Mouse (Mus musculus): ENCODE data around the gene Tex26. TPM values are rescaled to one million over a fixed set of nuclear protein-coding genes. Genes with fewer than 3 reads are reported as not detected.

The Tex26 gene
- 0.38 and 0.39 TPM in 2 replicates for polyA plus RNA-seq (2015; fragmentation: Nextera tagmentation; extraction: Ambion mirVana)

DNA sequence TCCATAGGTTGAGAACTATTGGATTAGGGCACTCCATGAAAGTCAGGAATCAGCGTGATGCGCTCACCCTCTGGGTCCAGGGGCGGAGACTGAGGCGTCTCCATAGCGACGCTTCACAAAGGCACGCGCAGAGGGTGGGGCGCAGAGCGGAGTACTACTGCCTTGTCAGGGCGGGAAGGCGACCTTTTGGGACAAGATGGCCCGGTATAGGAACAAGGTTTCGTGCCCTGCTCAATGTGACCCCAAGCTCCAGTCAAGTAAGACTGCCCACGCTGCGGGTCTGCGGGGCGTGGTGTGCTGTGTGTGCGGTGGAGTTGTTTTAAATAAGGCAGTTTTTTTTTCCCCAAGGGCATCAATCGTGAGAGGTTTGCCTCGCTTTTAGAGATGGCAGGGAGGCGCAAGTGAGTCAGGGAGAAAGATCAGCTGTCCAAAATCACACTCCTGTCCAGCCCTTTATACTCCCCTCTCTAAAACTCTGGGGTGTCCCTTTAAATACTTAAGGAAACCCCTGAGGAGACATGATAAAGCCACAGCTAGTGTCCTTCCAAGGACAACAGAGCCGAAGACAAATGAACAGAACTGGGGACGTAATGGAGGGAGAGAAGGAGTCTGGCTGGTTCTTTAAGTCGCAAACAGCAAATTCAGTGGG lies at the start of gene Tex26:
Tex26 (plus strand) TSS at position 130 of the 649 bp plus-strand sequence.
- H3K4me1 ChIP-seq (ENCODE audit: control insufficient read depth, insufficient read depth, low read length) = peaks cover 7% of the 10 kb centered on the region
- under 1% methylated on average over 25 of the region's 25 CpGs for WGBS
- H3K27ac ChIP-seq (ENCODE audit: low read length) = peak within 1 kb of the TSS; percentile 90
- peak within 1 kb of the TSS; percentile 55 for H3K9ac ChIP-seq (ENCODE audit: low read depth, low read length)
- H3K36me3 ChIP-seq (ENCODE audit: control insufficient read depth, insufficient read depth, low read length) = no peaks in the 10 kb centered on the region
- no peaks in the 10 kb centered on the region for H3K27me3 ChIP-seq (replicated peaks; ENCODE audit: control insufficient read depth, insufficient read depth, low read length)
- H3K4me3 ChIP-seq (ENCODE audit: low read length) = peak within 1 kb of the TSS; percentile 50
- peak; percentile 90 for ATAC-seq
- peak within 1 kb of the TSS; percentile 86 for H3K4me2 ChIP-seq (ENCODE audit: low read depth, low read length)
- no peaks in the 10 kb centered on the region for H3K9me3 ChIP-seq (ENCODE audit: control insufficient read depth, low read length)

DNA sequence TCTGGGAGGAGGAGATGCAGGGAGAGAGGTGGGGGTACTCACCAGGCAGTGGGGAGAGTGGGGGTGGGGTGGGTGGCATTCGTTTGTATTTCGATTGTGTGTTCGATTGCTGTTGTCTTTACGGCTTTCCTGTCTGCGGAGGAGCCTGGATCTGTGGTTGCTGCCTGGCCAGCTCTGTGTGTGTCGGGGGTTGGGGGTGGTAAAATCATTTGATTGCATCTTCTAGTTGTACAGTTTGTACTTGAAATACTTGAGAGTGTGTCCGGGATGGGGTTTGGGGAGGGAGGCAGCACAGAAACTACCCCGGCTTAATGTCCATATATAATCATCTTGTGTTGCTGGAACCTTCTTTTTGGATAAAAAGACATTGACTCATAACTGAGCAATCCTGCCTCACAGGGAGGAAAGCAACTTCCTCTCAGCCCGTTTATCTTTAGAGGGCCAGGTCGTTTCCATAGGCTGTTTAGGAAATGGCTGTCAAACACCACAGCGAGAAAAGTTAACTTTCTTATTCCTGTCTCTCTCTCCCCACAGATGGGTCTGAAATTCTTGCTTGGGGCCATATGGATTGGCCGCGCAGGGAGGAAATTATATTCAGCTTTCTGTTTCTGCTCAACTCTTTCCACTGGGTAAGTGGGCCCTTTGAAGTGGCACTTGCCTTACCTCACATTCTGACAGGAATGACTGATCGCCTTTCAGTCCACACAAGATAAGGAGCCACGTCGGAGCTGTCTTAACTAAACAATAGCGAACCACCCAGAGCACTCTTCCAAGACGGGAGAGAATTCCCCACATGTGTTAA lies 47.7 kb upstream of the Tex26 start:
- Histone ChIP-seq H3K9ac (ENCODE audit: low read depth, low read length) (no peak overlapping the region; the same call in 1 of the 2 replicates), H3K36me3 (ENCODE audit: control insufficient read depth, insufficient read depth, low read length) (no peaks in the 10 kb centered on the region), H3K27ac (ENCODE audit: low read length) (peak overlapping the region; percentile 14), H3K4me3 (ENCODE audit: low read length) (no peak overlapping the region), H3K4me1 (ENCODE audit: control insufficient read depth, insufficient read depth, low read length) (0 out of 2 replicates have a peak, but pooled peaks cover 3% of the 10 kb centered on the region), H3K27me3 (replicated peaks; ENCODE audit: control insufficient read depth, insufficient read depth, low read length) (no peaks in the 10 kb centered on the region), H3K9me3 (ENCODE audit: control insufficient read depth, low read length) (no peaks in the 10 kb centered on the region), H3K4me2 (ENCODE audit: low read depth, low read length) (peak overlapping the region; percentile 21; the same call in 1 of the 2 replicates)
- peak; percentile 52 for ATAC-seq
- 15% methylated on average over 18 of the region's 18 CpGs for WGBS

DNA sequence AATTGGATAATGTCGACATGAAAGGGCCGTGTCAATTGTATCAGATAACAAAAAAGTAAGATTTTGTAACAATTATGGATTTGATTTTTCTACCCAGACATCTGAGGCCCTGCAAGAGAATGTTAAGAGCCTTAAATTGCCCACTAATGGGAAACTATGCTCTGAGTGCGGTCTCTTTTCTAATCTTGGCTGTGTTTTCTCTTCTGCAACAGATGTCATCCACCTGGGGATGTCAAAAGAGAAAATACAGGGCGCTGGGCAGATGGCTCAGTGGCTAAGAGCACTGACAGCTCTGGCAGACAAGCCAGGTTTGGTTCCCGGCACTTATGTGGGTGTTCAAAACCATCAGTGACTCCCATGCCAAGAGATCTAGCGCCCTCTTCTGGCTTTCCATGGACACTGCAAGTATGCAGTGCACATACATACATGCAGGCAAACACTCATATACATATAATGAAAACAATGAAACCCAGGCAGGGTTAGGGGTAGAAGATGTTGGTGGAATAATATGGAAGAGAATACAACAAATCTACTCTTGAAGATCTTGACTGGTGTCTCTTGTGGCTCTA lies 47.0 kb upstream of the Tex26 start:
- no peak overlapping the region for H3K4me2 ChIP-seq (ENCODE audit: low read depth, low read length)
- 42% methylated on average over 6 of the region's 6 CpGs for WGBS
- H3K27me3 ChIP-seq (replicated peaks; ENCODE audit: control insufficient read depth, insufficient read depth, low read length) = no peaks in the 10 kb centered on the region
- 0 out of 2 replicates have a peak, but pooled peaks cover 3% of the 10 kb centered on the region for H3K4me1 ChIP-seq (ENCODE audit: control insufficient read depth, insufficient read depth, low read length)
- H3K36me3 ChIP-seq (ENCODE audit: control insufficient read depth, insufficient read depth, low read length) = no peaks in the 10 kb centered on the region
- no peaks in the 10 kb centered on the region for H3K9me3 ChIP-seq (ENCODE audit: control insufficient read depth, low read length)
- no peak overlapping the region for H3K27ac ChIP-seq (ENCODE audit: low read length)
- no peak overlapping the region for H3K4me3 ChIP-seq (ENCODE audit: low read length)
- ATAC-seq = no peak
- no peak overlapping the region for H3K9ac ChIP-seq (ENCODE audit: low read depth, low read length)

DNA sequence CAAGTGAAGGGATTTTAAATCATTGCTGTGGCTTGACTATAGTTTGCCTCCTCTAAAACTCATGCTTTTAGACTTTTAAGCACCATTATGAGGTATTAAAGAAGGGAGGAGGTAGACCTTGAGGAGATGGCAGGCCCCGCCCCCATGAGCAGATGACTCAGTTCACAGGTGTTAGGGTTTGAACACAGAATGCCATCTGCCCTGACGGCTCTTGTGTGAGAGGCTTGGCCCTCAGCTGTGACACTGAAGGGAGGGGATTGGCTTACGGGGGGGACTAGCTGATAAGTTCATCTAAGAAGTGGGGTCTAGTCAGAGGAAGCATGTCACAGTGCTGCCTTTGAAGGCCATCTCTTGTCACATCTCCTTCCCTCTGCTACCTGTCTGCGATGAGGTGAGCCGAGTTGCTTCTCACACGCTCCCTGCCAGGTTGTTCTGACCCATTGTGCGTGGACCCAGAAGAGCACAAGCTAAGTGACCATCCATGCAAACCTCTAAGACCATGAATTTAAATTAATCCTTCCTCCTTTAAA lies 37.9 kb upstream of the Tex26 start:
- 92% methylated on average over 7 of the region's 7 CpGs for whole genome bisulfite sequencing
- no peak overlapping the region for H3K4me3 ChIP-seq (ENCODE audit: low read length)

DNA sequence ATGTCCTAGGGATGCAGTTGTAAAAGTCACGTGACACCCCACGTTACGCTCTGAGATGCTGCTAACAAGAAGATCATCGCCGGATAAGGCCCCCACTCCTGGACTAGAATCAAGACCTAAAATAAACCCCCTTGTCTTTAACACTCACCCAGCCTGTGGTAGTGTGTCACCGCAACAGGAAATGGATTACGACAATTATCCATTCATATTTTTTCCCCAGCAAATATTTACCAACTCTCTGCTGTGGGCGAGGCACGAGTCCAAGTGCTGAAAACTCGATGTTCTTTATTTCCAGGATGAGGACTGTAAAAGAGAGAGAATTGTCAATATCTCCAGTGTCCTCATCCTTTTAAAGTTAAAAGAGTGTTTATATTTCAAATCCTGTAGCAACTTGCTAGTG lies 37.4 kb upstream of the Tex26 start:
- Histone ChIP-seq H3K4me3 (ENCODE audit: low read length) (no peak overlapping the region), H3K27ac (ENCODE audit: low read length) (no peak overlapping the region), H3K4me2 (ENCODE audit: low read depth, low read length) (no peak overlapping the region), H3K4me1 (ENCODE audit: control insufficient read depth, insufficient read depth, low read length) (no peaks in the 10 kb centered on the region), H3K9ac (ENCODE audit: low read depth, low read length) (no peak overlapping the region), H3K36me3 (ENCODE audit: control insufficient read depth, insufficient read depth, low read length) (no peaks in the 10 kb centered on the region), H3K9me3 (ENCODE audit: control insufficient read depth, low read length) (no peaks in the 10 kb centered on the region), H3K27me3 (replicated peaks; ENCODE audit: control insufficient read depth, insufficient read depth, low read length) (no peaks in the 10 kb centered on the region)
- 66% methylated on average over 10 of the region's 10 CpGs for WGBS
- ATAC-seq = no peak

More for the DNA sequence above, 37.9 kb upstream of the Tex26 start:
- Histone ChIP-seq H3K9me3 (ENCODE audit: control insufficient read depth, low read length) (no peaks in the 10 kb centered on the region), H3K4me1 (ENCODE audit: control insufficient read depth, insufficient read depth, low read length) (no peaks in the 10 kb centered on the region), H3K36me3 (ENCODE audit: control insufficient read depth, insufficient read depth, low read length) (no peaks in the 10 kb centered on the region), H3K27me3 (replicated peaks; ENCODE audit: control insufficient read depth, insufficient read depth, low read length) (no peaks in the 10 kb centered on the region), H3K4me2 (ENCODE audit: low read depth, low read length) (no peak overlapping the region), H3K27ac (ENCODE audit: low read length) (no peak overlapping the region), H3K9ac (ENCODE audit: low read depth, low read length) (no peak overlapping the region)
- ATAC-seq = no peak

DNA sequence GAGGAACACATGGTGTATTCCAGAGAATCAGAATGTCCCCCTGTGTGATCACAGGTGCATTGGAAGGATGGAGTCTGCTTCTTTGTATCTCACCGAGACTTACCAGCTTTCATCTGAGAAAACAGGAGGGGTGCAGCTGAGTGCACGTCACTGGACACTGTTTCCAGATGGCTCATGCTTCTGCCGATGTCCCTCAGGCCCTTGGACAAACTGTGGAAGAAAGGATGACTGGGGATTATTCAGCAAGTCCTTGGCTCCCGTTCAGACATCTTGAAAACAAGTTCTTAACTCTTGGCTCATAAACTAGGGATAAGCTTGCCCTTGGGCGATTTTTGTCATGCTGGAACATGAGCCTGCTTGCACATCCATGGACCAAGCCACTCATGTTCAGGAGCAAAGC lies 36.1 kb upstream of the Tex26 start:
- no peak overlapping the region for H3K4me2 ChIP-seq (ENCODE audit: low read depth, low read length)
- 58% methylated on average over 5 of the region's 5 CpGs for WGBS
- H3K9me3 ChIP-seq (ENCODE audit: control insufficient read depth, low read length) = no peaks in the 10 kb centered on the region
- ATAC-seq = no peak
- no peaks in the 10 kb centered on the region for H3K36me3 ChIP-seq (ENCODE audit: control insufficient read depth, insufficient read depth, low read length)
- H3K4me1 ChIP-seq (ENCODE audit: control insufficient read depth, insufficient read depth, low read length) = no peaks in the 10 kb centered on the region
- no peak overlapping the region for H3K9ac ChIP-seq (ENCODE audit: low read depth, low read length)
- H3K27me3 ChIP-seq (replicated peaks; ENCODE audit: control insufficient read depth, insufficient read depth, low read length) = no peaks in the 10 kb centered on the region
- H3K4me3 ChIP-seq (ENCODE audit: low read length) = no peak overlapping the region
- H3K27ac ChIP-seq (ENCODE audit: low read length) = no peak overlapping the region

DNA sequence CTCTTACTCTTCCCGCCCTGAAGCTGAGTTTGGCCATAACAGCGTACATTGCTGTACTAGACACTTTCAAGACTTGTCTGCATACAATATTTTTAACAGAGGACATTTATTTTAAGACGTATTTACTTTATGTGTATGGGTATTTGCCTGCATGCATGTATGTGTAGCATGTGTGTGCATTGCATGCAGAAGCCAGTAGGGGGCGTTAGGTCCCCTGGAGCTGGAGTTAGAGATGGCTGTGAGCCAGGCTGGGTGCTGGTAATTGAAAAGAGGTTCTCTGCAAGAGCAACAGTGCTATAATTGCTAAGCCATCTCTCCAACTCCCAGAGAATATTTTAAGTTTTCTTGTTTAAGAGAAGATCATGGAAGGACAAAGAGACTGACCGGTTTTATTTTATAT lies 34.8 kb upstream of the Tex26 start:
- no peaks in the 10 kb centered on the region for H3K36me3 ChIP-seq (ENCODE audit: control insufficient read depth, insufficient read depth, low read length)
- H3K4me2 ChIP-seq (ENCODE audit: low read depth, low read length) = no peak overlapping the region
- H3K4me1 ChIP-seq (ENCODE audit: control insufficient read depth, insufficient read depth, low read length) = no peaks in the 10 kb centered on the region
- no peak overlapping the region for H3K27ac ChIP-seq (ENCODE audit: low read length)
- H3K27me3 ChIP-seq (replicated peaks; ENCODE audit: control insufficient read depth, insufficient read depth, low read length) = no peaks in the 10 kb centered on the region
- ATAC-seq = no peak
- H3K4me3 ChIP-seq (ENCODE audit: low read length) = no peak overlapping the region
- H3K9me3 ChIP-seq (ENCODE audit: control insufficient read depth, low read length) = no peaks in the 10 kb centered on the region
- WGBS = 79% methylated on average over 5 of the region's 5 CpGs
- H3K9ac ChIP-seq (ENCODE audit: low read depth, low read length) = no peak overlapping the region

DNA sequence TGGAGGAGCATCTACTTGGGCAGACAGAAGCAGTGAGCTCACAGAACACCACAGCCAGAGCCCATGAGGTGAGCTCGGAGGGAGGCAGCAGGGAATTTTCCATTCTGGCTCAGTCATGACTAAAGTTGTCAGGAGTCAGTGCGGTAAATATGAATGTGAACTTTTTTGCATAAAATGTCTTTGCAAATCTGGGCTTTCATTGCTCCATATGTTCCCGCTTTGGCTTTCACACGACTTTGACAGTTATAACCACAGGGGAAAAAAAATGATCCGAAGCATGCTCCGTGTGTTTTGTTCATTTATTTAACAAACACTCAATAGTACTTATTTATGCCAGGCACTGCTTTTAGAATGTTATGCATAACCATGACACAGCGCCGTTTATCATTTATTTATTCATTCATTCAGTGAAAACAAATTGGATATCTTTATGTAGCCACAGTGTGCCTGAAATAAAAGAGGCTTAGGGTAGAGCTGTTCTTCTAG lies 32.6 kb upstream of the Tex26 start:
- no peak overlapping the region for H3K4me2 ChIP-seq (ENCODE audit: low read depth, low read length)
- peaks cover 9% of the 10 kb centered on the region for H3K4me1 ChIP-seq (ENCODE audit: control insufficient read depth, insufficient read depth, low read length)
- no peaks in the 10 kb centered on the region for H3K36me3 ChIP-seq (ENCODE audit: control insufficient read depth, insufficient read depth, low read length)
- no peak overlapping the region for H3K4me3 ChIP-seq (ENCODE audit: low read length)
- H3K9me3 ChIP-seq (ENCODE audit: control insufficient read depth, low read length) = no peaks in the 10 kb centered on the region
- no peak overlapping the region for H3K27ac ChIP-seq (ENCODE audit: low read length)
- 73% methylated on average over 8 of the region's 8 CpGs for WGBS
- ATAC-seq = no peak
- no peak overlapping the region for H3K9ac ChIP-seq (ENCODE audit: low read depth, low read length)
- H3K27me3 ChIP-seq (replicated peaks; ENCODE audit: control insufficient read depth, insufficient read depth, low read length) = 0 out of 2 replicates have a peak, but pooled peaks cover 3% of the 10 kb centered on the region

DNA sequence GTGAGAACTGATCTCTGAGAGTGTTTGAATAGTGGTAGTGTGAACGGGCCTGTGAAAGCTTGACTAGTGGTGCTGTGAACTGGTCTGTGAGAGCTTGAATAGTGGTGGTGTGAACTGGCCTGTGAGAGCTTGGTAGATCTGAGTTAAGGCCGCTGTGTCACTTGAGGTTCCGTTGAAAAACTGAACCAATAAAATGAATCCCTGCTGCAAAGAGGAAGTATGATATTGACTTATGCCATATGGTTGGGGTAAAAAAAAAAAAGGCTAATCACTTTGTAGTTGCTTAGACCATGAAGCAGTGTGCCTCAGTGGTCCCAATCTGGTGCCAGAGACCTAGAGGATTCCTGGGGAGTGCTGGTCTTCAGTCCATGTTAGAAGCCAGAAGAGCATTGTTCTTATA lies 30.0 kb upstream of the Tex26 start:
- Histone ChIP-seq H3K4me2 (ENCODE audit: low read depth, low read length) (no peak overlapping the region), H3K36me3 (ENCODE audit: control insufficient read depth, insufficient read depth, low read length) (no peaks in the 10 kb centered on the region), H3K4me3 (ENCODE audit: low read length) (no peak overlapping the region), H3K9me3 (ENCODE audit: control insufficient read depth, low read length) (no peaks in the 10 kb centered on the region), H3K27ac (ENCODE audit: low read length) (no peak overlapping the region), H3K27me3 (replicated peaks; ENCODE audit: control insufficient read depth, insufficient read depth, low read length) (0 out of 2 replicates have a peak, but pooled peaks cover 6% of the 10 kb centered on the region), H3K9ac (ENCODE audit: low read depth, low read length) (no peak overlapping the region), H3K4me1 (ENCODE audit: control insufficient read depth, insufficient read depth, low read length) (peaks cover 9% of the 10 kb centered on the region)
- ATAC-seq = no peak
- 87% methylated on average over 3 of the region's 3 CpGs for WGBS

Data from intestine, embryonic 16.5 days (tissue).